In the genomic region with DNA sequence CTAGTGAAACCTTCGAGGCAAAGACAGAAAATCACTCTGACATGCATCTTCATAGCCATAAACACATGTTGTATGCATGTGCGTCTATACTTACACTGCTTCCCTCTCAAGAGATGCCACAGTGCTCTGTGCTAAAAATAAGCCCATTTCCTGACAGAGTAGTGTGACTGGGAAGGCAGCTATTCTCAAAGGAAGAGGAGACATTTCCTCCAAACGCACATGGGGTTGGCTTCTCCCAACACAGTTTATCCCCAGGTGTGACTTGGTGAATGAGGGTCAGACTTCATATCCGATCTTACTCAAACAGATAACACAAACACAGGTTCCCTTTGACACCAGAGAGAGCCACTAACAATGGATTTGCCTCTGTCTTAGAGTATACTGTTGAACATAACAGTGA, we compare ENCODE assay signal across 26 mouse cellular contexts. TPM values are rescaled to one million over a fixed set of nuclear protein-coding genes. Genes with fewer than 3 reads are reported as not detected.
DNase-seq lines count a peak whose midpoint lies in the region; ATAC-seq and TF ChIP-seq lines count a peak whose summit lies in the region.
"Had no signal": no experiment of that assay in that cellular context is flagged by ENCODE, and none has a peak within 500 bp of the region (broad histone marks: within the 10 kb centered on the region; RNA-seq: fewer than 3 reads in every experiment).

No protein-coding gene starts in this region.

- TF ChIP-seq EP300 in heart, postnatal 0 days (IDR thresholded peaks at IDR 0.05; ENCODE audit: low read depth), result 0 out of 2 replicates have a peak, but pooled peaks have one; percentile 44
- TF ChIP-seq EP300 in lung, postnatal 0 days (IDR thresholded peaks at IDR 0.05), result peak; percentile 45; the same call in 1 of the 2 replicates

- H3K36me3 ChIP-seq in heart, postnatal 0 days (replicated peaks; ENCODE audit: control insufficient read depth, insufficient read depth, low read length), result no peaks in the 10 kb centered on the region
- H3K36me3 ChIP-seq in heart, embryonic 12.5 days, result no peaks in the 10 kb centered on the region
- H3K36me3 ChIP-seq in lung, postnatal 0 days (ENCODE audit: insufficient read depth, low read length), result no peaks in the 10 kb centered on the region
- no peaks in the 10 kb centered on the region for H3K36me3 ChIP-seq in midbrain, embryonic 11.5 days (ENCODE audit: control insufficient read depth, insufficient read depth, low read length)
- H3K36me3 ChIP-seq: embryonic facial prominence, embryonic 12.5 days; forebrain, embryonic 12.5 days; forebrain, embryonic 15.5 days; heart, embryonic 15.5 days had no signal

- no peaks in the 10 kb centered on the region for H3K27me3 ChIP-seq in heart, postnatal 0 days (ENCODE audit: control insufficient read depth, insufficient read depth, low read length)
- H3K27me3 ChIP-seq in heart, embryonic 12.5 days (replicated peaks), result no peaks in the 10 kb centered on the region
- no peaks in the 10 kb centered on the region for H3K27me3 ChIP-seq in lung, postnatal 0 days (replicated peaks; ENCODE audit: insufficient read depth, low read length)
- H3K27me3 ChIP-seq in midbrain, embryonic 11.5 days (ENCODE audit: control insufficient read depth, insufficient read depth, low read length), result no peaks in the 10 kb centered on the region
- H3K27me3 ChIP-seq: embryonic facial prominence, embryonic 12.5 days; forebrain, embryonic 12.5 days; forebrain, embryonic 15.5 days; heart, embryonic 15.5 days had no signal

- H3K4me2 ChIP-seq in heart, postnatal 0 days (ENCODE audit: low read depth, low read length), result no peak overlapping the region
- no peak overlapping the region for H3K4me2 ChIP-seq in heart, embryonic 12.5 days
- no peak overlapping the region for H3K4me2 ChIP-seq in lung, postnatal 0 days (replicated peaks; ENCODE audit: low read depth, low read length)
- no peak overlapping the region for H3K4me2 ChIP-seq in midbrain, embryonic 11.5 days
- H3K4me2 ChIP-seq: embryonic facial prominence, embryonic 12.5 days; forebrain, embryonic 12.5 days; forebrain, embryonic 15.5 days; heart, embryonic 11.5 days; heart, embryonic 15.5 days; hindbrain, embryonic 14.5 days had no signal

- no peaks in the 10 kb centered on the region for H3K4me1 ChIP-seq in heart, postnatal 0 days (ENCODE audit: control insufficient read depth, insufficient read depth)
- H3K4me1 ChIP-seq in heart, embryonic 12.5 days (replicated peaks), result no peaks in the 10 kb centered on the region
- no peaks in the 10 kb centered on the region; the same call in 1 of the 2 replicates for H3K4me1 ChIP-seq in lung, postnatal 0 days (ENCODE audit: insufficient read depth, low read depth, low read length)
- H3K4me1 ChIP-seq in midbrain, embryonic 11.5 days (ENCODE audit: control insufficient read depth, insufficient read depth, low read length), result 0 out of 2 replicates have a peak, but pooled peaks cover 2% of the 10 kb centered on the region
- H3K4me1 ChIP-seq: embryonic facial prominence, embryonic 12.5 days; forebrain, embryonic 12.5 days; forebrain, embryonic 15.5 days had no signal

- TF ChIP-seq CTCF in heart, postnatal 0 days (IDR thresholded peaks at IDR 0.05; ENCODE audit: low read depth), result no peak
- no peak for TF ChIP-seq CTCF in lung, postnatal 0 days (IDR thresholded peaks at IDR 0.05)

- no peaks in the 10 kb centered on the region for H3K9me3 ChIP-seq in heart, postnatal 0 days (replicated peaks; ENCODE audit: control insufficient read depth, low read length)
- H3K9me3 ChIP-seq in heart, embryonic 12.5 days (replicated peaks), result no peaks in the 10 kb centered on the region
- no peaks in the 10 kb centered on the region for H3K9me3 ChIP-seq in lung, postnatal 0 days (ENCODE audit: low read length)
- no peaks in the 10 kb centered on the region for H3K9me3 ChIP-seq in midbrain, embryonic 11.5 days (ENCODE audit: control insufficient read depth, low read length)
- H3K9me3 ChIP-seq: embryonic facial prominence, embryonic 12.5 days; forebrain, embryonic 12.5 days; forebrain, embryonic 15.5 days; heart, embryonic 15.5 days had no signal

- H3K4me3 ChIP-seq in heart, postnatal 0 days (ENCODE audit: low read depth, low read length), result no peak overlapping the region
- H3K4me3 ChIP-seq in heart, embryonic 12.5 days, result no peak overlapping the region
- no peak overlapping the region for H3K4me3 ChIP-seq in lung, postnatal 0 days (ENCODE audit: low read depth, low read length)
- H3K4me3 ChIP-seq in midbrain, embryonic 11.5 days (ENCODE audit: low read depth, low read length), result no peak overlapping the region
- H3K4me3 ChIP-seq: embryonic facial prominence, embryonic 12.5 days; erythroblast, embryonic 14.5 days; forebrain, embryonic 12.5 days; forebrain, embryonic 15.5 days; heart, embryonic 15.5 days had no signal

- peak; percentile 92 for DNase-seq in heart, adult 11 months
- no peak for DNase-seq in heart, postnatal 4 days
- DNase-seq in heart, postnatal 0 days (ENCODE audit: low spot score), result no peak
- DNase-seq in lung, postnatal 0 days (ENCODE audit: low spot score), result no peak
- DNase-seq in lung, adult 18-20 months, result no peak
- DNase-seq in midbrain, embryonic 11.5 days (ENCODE audit: low spot score, missing footprints), result no peak
- DNase-seq: adrenal gland, postnatal 10 days; adrenal gland, postnatal 36 days; cerebellum, adult 18-20 months; cerebellum, adult 9-10 months; cerebellum, postnatal 14 days; gastrocnemius, postnatal 14 days; heart, postnatal 36 days; kidney, adult 18-20 months had no signal

- no peak for ATAC-seq in heart, postnatal 0 days (ENCODE audit: insufficient read depth, low read depth)
- no peak for ATAC-seq in heart, embryonic 12.5 days (ENCODE audit: insufficient number of reproducible peaks, low FRiP score)
- 0 out of 2 replicates have a peak, but pooled peaks have one; percentile 19 for ATAC-seq in lung, postnatal 0 days
- ATAC-seq in midbrain, embryonic 11.5 days (ENCODE audit: low FRiP score), result no peak
- ATAC-seq: CD4-positive, CD25-positive, alpha-beta regulatory T cell, adult 4 months; forebrain, embryonic 15.5 days; hindbrain, postnatal 0 days; inflammation-experienced regulatory T-cells, adult 6 months; intestine, embryonic 16.5 days had no signal

- peak overlapping the region; percentile 2; the same call in 1 of the 2 replicates for H3K27ac ChIP-seq in heart, postnatal 0 days (ENCODE audit: low read depth)
- no peak overlapping the region for H3K27ac ChIP-seq in heart, embryonic 12.5 days (ENCODE audit: poor library complexity, severe bottlenecking)
- H3K27ac ChIP-seq in lung, postnatal 0 days (ENCODE audit: low read length), result no peak overlapping the region
- H3K27ac ChIP-seq in midbrain, embryonic 11.5 days (ENCODE audit: low read depth, low read length), result no peak overlapping the region
- H3K27ac ChIP-seq: embryonic facial prominence, embryonic 12.5 days; forebrain, embryonic 12.5 days; forebrain, embryonic 15.5 days; heart, embryonic 15.5 days; hindbrain, embryonic 14.5 days; hindbrain, postnatal 0 days had no signal

- no peak overlapping the region for H3K9ac ChIP-seq in heart, postnatal 0 days (replicated peaks; ENCODE audit: low read depth, low read length)
- H3K9ac ChIP-seq in heart, embryonic 12.5 days, result no peak overlapping the region
- no peak overlapping the region for H3K9ac ChIP-seq in lung, postnatal 0 days (replicated peaks; ENCODE audit: low read depth)
- H3K9ac ChIP-seq in midbrain, embryonic 11.5 days (ENCODE audit: low read length), result no peak overlapping the region
- H3K9ac ChIP-seq: embryonic facial prominence, embryonic 12.5 days; forebrain, embryonic 12.5 days; forebrain, embryonic 15.5 days; heart, embryonic 15.5 days; hindbrain, embryonic 14.5 days had no signal

- 52% methylated on average over 4 of the region's 4 CpGs for WGBS in heart, postnatal 0 days
- 58% methylated on average over 4 of the region's 4 CpGs for WGBS in heart, embryonic 12.5 days
- 49% methylated on average over 4 of the region's 4 CpGs for WGBS in lung, postnatal 0 days
- 84% methylated on average over 4 of the region's 4 CpGs for WGBS in midbrain, embryonic 11.5 days

RNA-seq across cellular contexts. Expression of a gene that starts 58.3 kb away (rescaled TPM):
- 10 to 100 TPM; 12.6 to 13.3 TPM for total RNA-seq in heart, postnatal 4 days (2021)
- total RNA-seq in heart, postnatal 0 days (2014; rRNA removed; ENCODE audit: low replicate concordance), result 9.1 and 9.7 TPM in 2 replicates
- polyA plus RNA-seq in heart, postnatal 0 days (2015; fragmentation: Nextera tagmentation; extraction: Ambion mirVana), result 11.3 and 12.5 TPM in 2 replicates
- 8.7 and 9.1 TPM in 2 replicates for polyA plus RNA-seq in heart, embryonic 12.5 days (2016; fragmentation: Nextera tagmentation; extraction: Ambion mirVana)
- 31.6 and 42.7 TPM in 2 replicates for polyA plus RNA-seq in lung, postnatal 0 days (2015; fragmentation: Nextera tagmentation; extraction: Ambion mirVana)
- polyA plus RNA-seq in midbrain, embryonic 11.5 days (2014; fragmentation: Nextera tagmentation; extraction: Ambion mirVana), result 1.1 and 1.3 TPM in 2 replicates
- polyA plus RNA-seq: CD4-positive, CD25-positive, alpha-beta regulatory T cell, adult 4 months; erythroblast, embryonic 14.5 days had no signal
